Mouse (Mus musculus): ENCODE results near the gene Ptpdc1.

The Ptpdc1 gene

GRCm38 (mm10) chr13:48625433-48626184 is at the start of gene Ptpdc1:
TSS of gene Ptpdc1 (minus strand) at chr13:48625664.
- DNase-seq (ENCODE audit: low spot score) = peak; percentile 97

GRCm38 (mm10) chr13:48674609-48675008 is 49.1 kb upstream of the Ptpdc1 start:
- DNase-seq (ENCODE audit: low spot score) = no peak

DNA sequence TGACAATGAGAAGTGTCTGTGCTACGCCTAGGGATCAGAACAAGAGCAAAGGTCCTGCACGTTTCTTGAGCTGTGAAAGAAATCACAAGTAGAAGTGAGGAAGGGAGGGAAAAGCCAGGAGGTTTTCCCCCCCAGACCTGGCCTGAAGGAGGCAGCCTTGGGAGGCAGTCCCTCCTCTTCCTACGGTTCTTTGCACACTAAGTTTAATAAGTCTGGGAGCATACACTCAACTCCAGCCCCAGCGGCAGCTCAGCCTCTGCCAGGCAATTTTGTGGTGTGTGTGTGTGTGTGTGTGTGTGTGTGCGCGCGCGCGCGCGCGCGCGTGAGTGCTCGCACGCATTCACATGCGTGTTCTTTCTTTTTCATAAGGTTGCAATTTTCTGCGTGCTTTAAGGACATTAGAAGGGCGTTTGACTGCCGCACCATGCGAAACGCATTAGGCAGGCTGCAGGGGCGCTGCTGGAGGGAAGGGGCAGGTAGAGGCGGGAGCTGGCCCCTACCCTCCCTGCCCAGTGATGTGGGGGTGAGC is 46.9 kb upstream of the Ptpdc1 start:
- no peak for DNase-seq (ENCODE audit: low spot score)

DNA sequence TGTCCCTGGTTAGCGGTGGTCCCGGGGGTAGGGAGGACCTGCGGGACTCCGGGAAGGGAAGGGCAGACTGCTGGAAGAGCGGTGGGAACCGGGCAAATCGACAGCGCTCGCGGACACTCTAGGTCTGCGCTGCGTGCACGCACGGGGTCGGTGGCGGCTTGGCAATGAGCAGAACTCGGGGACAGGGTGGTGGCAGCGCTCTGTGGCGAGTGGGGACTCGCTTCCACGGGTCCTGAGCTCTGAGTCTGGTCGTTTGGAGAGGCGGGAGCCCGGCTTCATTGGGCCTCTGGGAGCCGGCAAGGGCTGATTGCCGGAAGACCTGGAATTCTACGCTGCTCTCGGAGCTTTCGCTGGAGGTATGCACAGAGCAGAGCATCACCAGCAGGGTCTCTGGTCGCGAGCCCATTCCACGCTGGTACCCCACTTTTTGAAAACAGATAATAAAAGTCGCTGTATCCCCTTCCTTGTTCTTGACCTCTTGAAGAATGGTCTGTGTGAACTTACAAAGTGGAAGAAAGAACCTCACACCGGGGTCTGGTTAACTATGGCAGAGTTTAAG is 43.6 kb upstream of the Ptpdc1 start:
- DNase-seq (ENCODE audit: low spot score) = no peak

DNA sequence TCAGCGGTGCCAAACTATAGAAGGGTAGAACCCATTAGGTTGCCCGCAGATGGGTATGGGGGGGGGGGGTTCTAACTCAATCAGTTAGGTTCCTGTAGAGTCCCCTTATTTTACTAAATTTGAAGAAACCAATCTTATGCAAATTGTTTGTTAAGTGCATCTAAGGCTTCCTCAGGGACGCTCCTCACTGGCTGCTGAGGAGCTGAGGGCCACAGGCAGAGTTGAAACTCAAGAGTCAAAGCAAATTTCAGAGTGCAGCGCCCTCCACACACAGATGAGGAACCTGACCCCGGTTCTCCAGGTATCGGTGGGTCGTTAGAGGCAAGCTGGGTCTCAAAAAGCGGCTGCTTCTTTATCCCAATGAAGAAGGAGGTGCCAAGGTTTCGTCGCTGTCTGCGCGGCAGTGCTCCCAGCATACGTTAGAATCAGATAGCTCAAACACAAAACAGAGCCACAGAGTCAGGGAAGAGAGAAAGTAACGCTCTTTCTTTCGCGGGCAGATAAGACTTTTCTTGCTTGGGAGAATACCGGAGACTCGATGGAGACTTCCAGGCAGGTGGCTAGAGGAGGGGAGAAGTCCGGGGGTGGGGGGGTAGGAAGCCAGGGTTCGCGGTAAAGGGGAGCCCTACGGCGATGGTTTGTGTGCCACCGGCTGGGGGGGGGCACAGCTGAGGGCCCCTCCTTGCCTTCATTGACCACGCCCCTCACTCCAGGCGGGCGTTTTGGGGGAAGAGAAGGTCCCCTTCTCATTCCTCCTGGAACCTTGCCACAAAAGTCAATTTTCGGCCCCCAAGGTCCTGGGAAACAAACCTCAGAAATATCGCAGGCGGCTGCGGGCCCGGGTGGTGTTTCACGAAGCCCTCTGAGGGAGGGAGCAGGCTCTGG is 42.9 kb upstream of the Ptpdc1 start:
- no peak for DNase-seq (ENCODE audit: low spot score)

- DNase-seq (ENCODE audit: low spot score) = no peak
Observed at GRCm38 (mm10) chr13:48667461-48667860, 42.0 kb upstream of the Ptpdc1 start.

DNA sequence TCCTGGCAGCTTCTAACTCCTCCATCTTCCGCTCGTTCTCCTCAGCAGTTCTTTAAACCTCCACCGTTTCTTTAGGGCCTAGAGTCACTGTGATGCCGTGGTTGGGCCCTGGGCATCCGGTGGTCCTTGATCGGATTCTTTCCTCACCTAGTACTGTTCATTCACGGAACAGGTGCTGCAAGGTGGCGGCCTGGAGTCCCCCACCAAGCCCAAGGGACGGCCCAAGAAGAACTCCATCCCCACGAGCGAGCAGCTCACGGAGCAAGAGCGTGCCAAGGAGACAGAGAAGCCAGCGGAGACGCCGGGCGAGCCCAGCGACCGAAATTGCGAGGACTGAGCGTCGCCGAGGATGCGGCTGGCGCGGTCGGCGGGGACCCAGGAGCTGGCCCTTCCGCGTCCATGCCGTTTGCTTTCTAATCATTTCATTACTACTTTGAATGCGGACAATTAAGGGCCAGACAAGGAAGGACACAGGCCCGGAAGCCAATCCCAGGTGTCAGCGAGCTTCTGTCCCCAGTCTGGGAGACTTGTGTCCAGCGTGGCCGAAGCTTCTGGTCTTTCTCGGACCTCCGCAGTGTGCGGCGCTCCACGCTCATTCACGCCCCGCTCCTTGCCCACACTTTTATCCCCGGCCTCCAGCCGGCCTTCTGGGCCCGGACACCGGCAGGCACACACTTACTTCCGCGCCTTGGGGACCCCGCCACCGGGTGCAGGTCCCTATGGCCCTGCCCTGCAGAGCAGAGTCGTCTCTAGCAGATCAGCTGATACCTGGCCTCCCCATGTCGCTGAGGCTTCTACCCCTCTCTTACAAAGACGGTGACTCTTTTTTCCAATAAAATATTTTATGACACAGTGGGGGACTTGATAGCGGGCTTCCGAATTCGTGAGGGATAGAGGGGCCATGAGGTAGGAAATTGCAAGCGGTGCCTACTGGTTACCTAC is 40.5 kb upstream of the Ptpdc1 start:
- no peak for DNase-seq (ENCODE audit: low spot score)

DNA sequence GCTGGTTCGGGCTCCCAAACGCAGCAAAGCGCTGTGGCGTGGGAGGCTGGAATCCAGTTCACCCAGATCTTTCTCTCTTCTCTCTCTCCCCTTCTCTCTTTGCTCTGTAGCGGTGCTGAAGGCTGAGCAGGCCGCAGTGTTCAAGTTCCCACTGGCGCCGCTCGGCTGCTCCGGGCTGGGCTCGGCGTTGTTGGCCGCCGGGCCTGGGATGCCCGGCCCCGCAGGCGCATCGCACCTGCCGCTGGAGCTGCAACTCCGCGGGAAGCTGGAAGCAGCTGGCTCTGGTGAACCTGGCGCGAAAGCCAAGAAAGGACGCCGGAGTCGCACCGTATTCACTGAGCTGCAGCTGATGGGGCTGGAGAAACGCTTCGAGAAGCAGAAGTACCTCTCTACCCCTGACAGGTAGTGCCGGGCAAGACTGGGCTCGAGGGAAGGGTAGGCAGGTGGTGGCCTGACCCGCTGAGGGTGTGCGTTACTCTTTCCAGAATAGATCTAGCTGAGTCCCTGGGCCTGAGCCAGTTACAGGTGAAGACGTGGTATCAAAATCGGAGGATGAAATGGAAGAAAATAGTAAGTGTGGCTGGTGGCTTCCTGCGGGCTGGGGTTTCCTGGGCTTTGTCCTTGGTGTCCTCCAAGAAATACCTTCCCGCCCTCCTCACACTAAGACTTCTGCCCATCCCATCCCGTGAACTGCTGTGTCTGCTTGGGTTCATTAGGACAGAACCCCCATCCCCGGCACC is 39.6 kb upstream of the Ptpdc1 start:
- no peak for DNase-seq (ENCODE audit: low spot score)

DNA sequence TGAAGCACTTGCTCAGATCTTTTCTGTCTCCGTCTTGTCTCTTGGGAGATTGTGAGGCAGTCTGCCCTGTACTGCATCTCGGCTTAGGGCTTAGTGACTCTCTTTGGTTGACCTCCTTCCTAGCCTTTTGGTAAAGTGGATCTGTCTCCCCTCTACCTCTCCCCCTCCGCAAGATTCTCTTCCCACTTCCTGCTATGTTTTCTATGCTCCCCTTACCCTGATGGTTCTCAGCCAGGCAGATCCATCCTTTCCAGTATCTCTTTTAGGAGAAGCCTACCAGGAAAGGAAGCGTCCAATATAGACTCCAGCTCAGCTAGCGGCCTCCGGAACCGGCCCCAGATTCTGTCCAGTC is 38.5 kb upstream of the Ptpdc1 start:
- DNase-seq (ENCODE audit: low spot score) = no peak

- no peak for DNase-seq (ENCODE audit: low spot score)
Observed at GRCm38 (mm10) chr13:48663211-48663987, 37.9 kb upstream of the Ptpdc1 start.

DNA sequence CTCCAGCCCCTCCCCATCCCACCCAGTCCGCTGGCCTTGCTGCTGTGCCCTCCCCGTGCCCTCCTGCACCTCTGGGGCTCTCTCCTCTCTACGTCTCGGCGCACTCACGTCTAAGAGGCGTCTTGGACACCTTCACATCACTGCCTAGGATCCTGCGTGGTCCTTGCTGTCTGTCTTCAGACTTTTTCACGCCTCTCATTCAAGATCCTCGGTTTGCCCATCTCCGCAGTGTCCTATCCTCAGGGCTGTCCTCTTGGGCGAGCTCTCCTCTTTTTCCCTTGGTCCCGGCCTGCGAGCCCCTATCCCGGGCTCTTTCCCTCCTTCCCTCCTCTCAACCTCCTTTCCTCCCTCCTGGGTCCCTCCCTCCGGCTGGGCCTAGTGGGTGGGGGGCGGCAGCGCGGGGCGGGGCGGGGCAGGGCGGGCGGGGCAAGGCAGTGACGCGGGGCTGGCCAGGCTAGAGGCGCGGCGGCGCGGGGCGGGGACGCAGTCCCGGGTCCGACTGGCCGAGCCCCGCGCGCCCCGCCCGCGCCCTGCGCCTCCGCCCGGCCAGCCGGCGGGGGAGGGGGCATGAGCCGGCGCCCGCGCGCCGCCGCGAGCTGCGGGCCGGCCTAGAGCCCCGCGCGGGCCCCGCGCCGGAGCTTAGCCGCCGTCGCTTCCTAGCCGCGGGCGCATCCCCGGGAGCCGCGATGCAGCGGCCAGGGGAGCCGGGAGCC is 37.1 kb upstream of the Ptpdc1 start, which contains the start of gene Barx1:
Gene Barx1 (plus strand): TSS at position 568 of the 713 bp plus-strand sequence.
- no peak for DNase-seq (ENCODE audit: low spot score)

GRCm38 (mm10) chr13:48661561-48661960 is 36.1 kb upstream of the Ptpdc1 start:
- DNase-seq (ENCODE audit: low spot score) = no peak

- DNase-seq (ENCODE audit: low spot score) = no peak
Observed at GRCm38 (mm10) chr13:48660741-48661140, 35.3 kb upstream of the Ptpdc1 start.

- DNase-seq (ENCODE audit: low spot score) = no peak
Observed at GRCm38 (mm10) chr13:48660221-48660734, 34.8 kb upstream of the Ptpdc1 start.

DNA sequence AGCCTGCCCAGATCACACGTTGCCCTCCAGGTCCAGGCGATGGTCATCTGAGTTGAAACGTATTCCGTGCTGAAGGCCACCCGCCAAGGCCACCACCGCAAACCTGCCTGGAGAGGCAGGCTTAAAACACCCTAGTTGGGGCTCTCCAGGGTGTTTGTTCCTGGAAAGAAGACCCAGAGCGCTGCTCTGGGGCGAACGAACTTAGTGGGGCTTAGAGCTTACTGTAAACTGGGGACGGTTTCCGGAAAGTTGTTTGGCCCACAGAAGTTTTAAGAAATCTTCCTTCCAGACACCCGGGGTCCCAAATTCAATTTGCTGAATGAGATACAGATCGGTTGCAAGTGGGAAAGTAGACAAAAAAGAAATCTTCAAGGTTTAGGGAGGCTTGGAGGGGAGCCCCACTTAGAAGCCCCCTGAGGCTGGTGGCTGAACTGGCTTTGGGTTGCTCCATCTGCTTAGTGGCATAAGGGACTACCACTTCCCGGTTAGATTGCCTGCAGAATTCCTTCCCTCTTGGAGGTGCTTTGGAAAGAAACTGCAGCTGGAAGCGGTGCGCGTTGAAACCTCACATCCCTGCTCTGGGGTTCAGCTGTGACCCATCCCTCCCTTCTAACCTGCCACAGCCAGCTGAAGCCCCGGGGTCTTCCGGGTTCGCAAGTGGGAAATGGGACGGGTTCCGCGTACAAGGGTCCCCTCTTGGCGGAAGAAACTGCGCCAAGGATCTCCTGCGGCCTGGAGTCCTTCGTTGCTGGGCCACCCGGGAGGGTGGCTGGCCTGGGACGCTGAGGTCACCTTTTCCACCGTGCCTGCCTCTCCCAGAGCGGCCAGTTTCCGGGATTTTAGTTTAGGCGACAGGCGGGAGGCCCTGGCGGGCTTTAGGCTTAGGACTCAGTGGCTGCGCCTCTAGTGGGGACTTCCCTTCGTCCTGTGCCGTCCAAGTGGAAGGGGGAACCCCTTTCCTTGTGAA is 34.1 kb upstream of the Ptpdc1 start:
- no peak for DNase-seq (ENCODE audit: low spot score)

GRCm38 (mm10) chr13:48658588-48659253 is 33.3 kb upstream of the Ptpdc1 start:
- no peak for DNase-seq (ENCODE audit: low spot score)

- DNase-seq (ENCODE audit: low spot score) = no peak
Observed at GRCm38 (mm10) chr13:48657791-48658190, 32.3 kb upstream of the Ptpdc1 start.

Measured in MN1 (cell line).